9 mouse cellular contexts compared by ENCODE assay signal in the genomic region with DNA sequence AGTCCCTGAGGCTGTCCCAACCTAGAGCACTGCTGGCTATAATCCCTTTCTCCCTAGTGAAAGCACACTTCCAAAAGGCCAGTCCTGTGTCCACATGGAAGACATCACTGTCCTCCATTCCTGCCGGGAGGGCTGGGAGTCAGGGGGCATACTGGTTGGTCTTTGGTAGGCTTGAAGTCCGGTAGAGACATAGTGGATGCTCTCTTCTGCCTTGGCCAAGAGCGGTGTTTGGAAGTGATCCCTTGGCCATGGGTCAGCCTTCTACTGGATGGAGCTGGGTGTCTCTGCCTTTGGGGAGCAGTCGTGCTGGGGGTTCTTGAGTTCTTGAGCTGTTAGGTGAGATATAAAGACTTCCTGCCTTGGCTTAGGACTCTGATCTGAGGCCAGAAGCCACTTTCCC. TPM values are rescaled to one million over a fixed set of nuclear protein-coding genes. Genes with fewer than 3 reads are reported as not detected.
DNase-seq lines count a peak whose midpoint lies in the region; ATAC-seq and TF ChIP-seq lines count a peak whose summit lies in the region.
"Had no signal": no experiment of that assay in that cellular context is flagged by ENCODE, and none has a peak within 500 bp of the region (broad histone marks: within the 10 kb centered on the region; RNA-seq: fewer than 3 reads in every experiment).

No protein-coding gene starts in this region.

- no peaks in the 10 kb centered on the region; the same call in none of the 2 replicates for H3K4me1 ChIP-seq in lung, embryonic 14.5 days (ENCODE audit: insufficient read depth)
- no peaks in the 10 kb centered on the region for H3K4me1 ChIP-seq in lung, adult 2 months (ENCODE audit: control insufficient read depth, insufficient read depth, low read length)
- H3K4me1 ChIP-seq in forebrain, embryonic 12.5 days, result peaks cover 45% of the 10 kb centered on the region
- peaks cover 36% of the 10 kb centered on the region for H3K4me1 ChIP-seq in limb, embryonic 10.5 days
- H3K4me1 ChIP-seq in stomach, embryonic 15.5 days, result 0 out of 2 replicates have a peak, but pooled peaks cover 6% of the 10 kb centered on the region

- TF ChIP-seq CTCF in lung, embryonic 14.5 days (IDR thresholded peaks at IDR 0.05; ENCODE audit: low read depth), result no peak
- no peak for TF ChIP-seq CTCF in lung, adult 2 months (IDR thresholded peaks at IDR 0.05; ENCODE audit: insufficient read depth, low read length)

- no peaks in the 10 kb centered on the region for H3K36me3 ChIP-seq in lung, embryonic 14.5 days (ENCODE audit: insufficient read depth)
- H3K36me3 ChIP-seq in forebrain, embryonic 12.5 days (replicated peaks), result no peaks in the 10 kb centered on the region
- no peaks in the 10 kb centered on the region for H3K36me3 ChIP-seq in limb, embryonic 10.5 days
- no peaks in the 10 kb centered on the region for H3K36me3 ChIP-seq in stomach, embryonic 15.5 days

- no peak overlapping the region for H3K9ac ChIP-seq in lung, embryonic 14.5 days
- H3K9ac ChIP-seq in forebrain, embryonic 12.5 days, result peak overlapping the region; percentile 77
- H3K9ac ChIP-seq in stomach, embryonic 15.5 days, result no peak overlapping the region

- ATAC-seq in lung, embryonic 14.5 days (ENCODE audit: insufficient read depth), result no peak
- no peak for ATAC-seq in forebrain, embryonic 12.5 days (ENCODE audit: low FRiP score)
- no peak for ATAC-seq in stomach, embryonic 15.5 days (ENCODE audit: insufficient read depth, low FRiP score, low read depth)
- no peak for ATAC-seq in granulocyte monocyte progenitor cell, adult 5-6 weeks (replicated peaks; ENCODE audit: poor library complexity, severe bottlenecking)

- H3K27me3 ChIP-seq in lung, embryonic 14.5 days (ENCODE audit: insufficient read depth, low read length), result peaks cover 22% of the 10 kb centered on the region
- peaks cover 28% of the 10 kb centered on the region for H3K27me3 ChIP-seq in forebrain, embryonic 12.5 days
- peaks cover 59% of the 10 kb centered on the region for H3K27me3 ChIP-seq in limb, embryonic 10.5 days (ENCODE audit: low read depth, poor library complexity, severe bottlenecking)
- H3K27me3 ChIP-seq in stomach, embryonic 15.5 days (replicated peaks), result peaks cover 12% of the 10 kb centered on the region

- DNase-seq in lung, embryonic 14.5 days, result no peak
- no peak for DNase-seq in lung, adult 2 months
- no peak for DNase-seq in limb, embryonic 10.5 days (ENCODE audit: low spot score)
- no peak for DNase-seq in gastrocnemius, postnatal 25 days
- DNase-seq: heart, postnatal 4 days; lung, adult 18-20 months had no signal

- H3K27ac ChIP-seq in lung, embryonic 14.5 days (ENCODE audit: low read depth), result no peak overlapping the region
- no peak overlapping the region for H3K27ac ChIP-seq in forebrain, embryonic 12.5 days
- peak overlapping the region; percentile 84; the same call in 1 of the 2 replicates for H3K27ac ChIP-seq in limb, embryonic 10.5 days
- no peak overlapping the region for H3K27ac ChIP-seq in stomach, embryonic 15.5 days

- peak overlapping the region; percentile 82 for H3K4me2 ChIP-seq in lung, embryonic 14.5 days
- H3K4me2 ChIP-seq in forebrain, embryonic 12.5 days, result peak overlapping the region; percentile 94
- peak overlapping the region; percentile 59 for H3K4me2 ChIP-seq in stomach, embryonic 15.5 days

- 56% methylated on average over 4 of the region's 4 CpGs for WGBS in lung, embryonic 14.5 days
- WGBS in lung, adult 2 months, result 59% methylated on average over 4 of the region's 4 CpGs
- WGBS in forebrain, embryonic 12.5 days, result 77% methylated on average over 4 of the region's 4 CpGs
- WGBS in limb, embryonic 10.5 days, result 72% methylated on average over 4 of the region's 4 CpGs
- WGBS in stomach, embryonic 15.5 days, result 59% methylated on average over 4 of the region's 4 CpGs

- no peak for TF ChIP-seq POLR2A in lung, adult 2 months (IDR thresholded peaks at IDR 0.05; ENCODE audit: borderline replicate concordance, extremely low read depth, low read depth, low read length)

- H3K9me3 ChIP-seq in lung, embryonic 14.5 days (ENCODE audit: low read depth, low read length), result no peaks in the 10 kb centered on the region
- no peaks in the 10 kb centered on the region for H3K9me3 ChIP-seq in forebrain, embryonic 12.5 days
- H3K9me3 ChIP-seq in limb, embryonic 10.5 days (replicated peaks), result no peaks in the 10 kb centered on the region
- no peaks in the 10 kb centered on the region for H3K9me3 ChIP-seq in stomach, embryonic 15.5 days

- H3K4me3 ChIP-seq in lung, embryonic 14.5 days (ENCODE audit: low read depth, low read length), result peak overlapping the region; percentile 52
- no peak overlapping the region for H3K4me3 ChIP-seq in lung, adult 2 months (replicated peaks; ENCODE audit: extremely low read depth, low read depth, low read length)
- H3K4me3 ChIP-seq in forebrain, embryonic 12.5 days (replicated peaks), result peak overlapping the region; percentile 60
- peak overlapping the region; percentile 61; the same call in 1 of the 2 replicates for H3K4me3 ChIP-seq in limb, embryonic 10.5 days
- peak overlapping the region; percentile 52 for H3K4me3 ChIP-seq in stomach, embryonic 15.5 days (replicated peaks)

RNA-seq across cellular contexts. Expression of a gene that starts 1.4 kb away (rescaled TPM):
- polyA plus RNA-seq in lung, embryonic 14.5 days (2014; fragmentation: Nextera tagmentation; extraction: Ambion mirVana), result 5.9 and 6.4 TPM in 2 replicates
- 3.9 and 4.9 TPM in 2 replicates for polyA plus RNA-seq in lung, adult 2 months (2012; rRNA removed)
- polyA plus RNA-seq in forebrain, embryonic 12.5 days (2016; fragmentation: Nextera tagmentation; extraction: Ambion mirVana), result 8.4 and 8.7 TPM in 2 replicates
- 1.5 and 2.0 TPM in 2 replicates for polyA plus RNA-seq in limb, embryonic 10.5 days (2016; fragmentation: Nextera tagmentation; extraction: Ambion mirVana)
- 6.5 and 7.5 TPM in 2 replicates for polyA plus RNA-seq in stomach, embryonic 15.5 days (2015; fragmentation: Nextera tagmentation; extraction: Ambion mirVana)
- not detected in 2 replicates for total RNA-seq in granulocyte monocyte progenitor cell, adult 5-6 weeks (2014; fragmentation: Nextera tagmentation)
- not detected in 2 replicates for total RNA-seq in granulocyte monocyte progenitor cell, adult 5-6 weeks (2017)
- under 1 TPM; 0.31 to 0.46 TPM for total RNA-seq in gastrocnemius, postnatal 25 days (2021)
